Mouse (Mus musculus) cerebellum, adult 2 months (tissue): ENCODE results near the gene Ccdc148. TPM values are rescaled to one million over a fixed set of nuclear protein-coding genes. Genes with fewer than 3 reads are reported as not detected.

Experiments
- DNase-seq, 2 experiments: peaks; one replicate each; pipeline ENCODE4 v3.0.0; 2021
- H3K27ac ChIP-seq: fragments of 200-500 bp; 2 replicates; pipeline ENCODE4 v1.5.1; 2012; ENCODE audit warnings: low read length, control low read depth, inconsistent platforms; ENCODE audit not compliant: insufficient read depth
- H3K27me3 ChIP-seq: fragments of 200-500 bp; 2 replicates; pipeline ENCODE4 v1.6.1; 2012; ENCODE audit warnings: inconsistent platforms, mild to moderate bottlenecking, low read length, moderate library complexity; ENCODE audit not compliant: control insufficient read depth, insufficient read depth
- H3K4me1 ChIP-seq: fragments of 200-500 bp; 2 replicates; pipeline ENCODE4 v1.6.1; 2011; ENCODE audit warnings: low read length; ENCODE audit not compliant: control insufficient read depth, insufficient read depth
- H3K4me3 ChIP-seq: fragments of 200-500 bp; replicated peaks from 2 replicates; pipeline ENCODE3; 2011; ENCODE audit warnings: mild to moderate bottlenecking, low read depth, low read length, control low read depth; ENCODE audit not compliant: insufficient read depth
- CTCF ChIP-seq: fragments of 200-500 bp; IDR thresholded peaks from 2 replicates; pipeline ENCODE4 v1.5.1; 2011; ENCODE audit warnings: low read depth, mild to moderate bottlenecking, control low read depth, low read length, moderate library complexity, borderline replicate concordance; ENCODE audit not compliant: insufficient read depth
- POLR2A ChIP-seq: fragments of 200-500 bp; IDR thresholded peaks from 2 replicates; pipeline ENCODE4 v1.6.1; 2011; ENCODE audit warnings: low read length, control low read depth, borderline replicate concordance; ENCODE audit not compliant: insufficient read depth
- WGBS: fragments of 180-500 bp; shearing (Covaris S2); methylation state at CpG from one replicate; pipeline ENCODE4 v1.1.7; 2018; 5-methylcytosine and 5-hydroxymethylcytosine counted together
- polyA plus RNA-seq: library from polyadenylated mRNA; depleted of rRNA; stranded (reverse); fragments of >200 nt; gene quantifications from 2 replicates; pipeline ENCODE4 v1.2.3, GENCODE M21; 2012

Ccdc148 gene
- polyA plus RNA-seq, 1 experiment: 4.0 TPM

DNA sequence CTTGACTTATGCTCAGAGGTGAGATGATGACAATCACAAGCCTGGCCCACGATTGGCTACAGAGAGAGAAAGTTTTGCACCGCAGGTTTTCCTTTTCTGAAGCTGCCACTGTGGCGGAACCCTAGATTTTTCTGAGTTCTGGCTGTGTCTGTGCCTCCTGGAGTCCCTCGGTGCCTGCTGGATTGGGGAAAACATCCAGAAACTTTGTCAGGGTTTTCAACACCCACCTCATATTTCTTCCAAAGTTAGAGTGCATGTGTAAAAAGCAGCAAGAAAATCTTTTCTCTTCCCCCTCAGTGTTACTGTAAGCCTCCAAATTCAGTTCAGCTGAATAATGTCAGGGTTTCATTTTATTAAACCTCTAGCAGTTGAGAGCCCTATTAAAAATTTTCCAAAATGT, 219.1 kb downstream of the Ccdc148 start:
- WGBS: 81% methylated on average over 4 of the region's 4 CpGs
- Histone ChIP-seq H3K4me1 (no peaks in the 10 kb centered on the region), H3K27ac (no peak overlapping the region), H3K4me3 (no peak overlapping the region), H3K27me3 (no peaks in the 10 kb centered on the region)
- DNase-seq: no peak
- TF ChIP-seq POLR2A: no peak
- TF ChIP-seq CTCF: no peak

DNA sequence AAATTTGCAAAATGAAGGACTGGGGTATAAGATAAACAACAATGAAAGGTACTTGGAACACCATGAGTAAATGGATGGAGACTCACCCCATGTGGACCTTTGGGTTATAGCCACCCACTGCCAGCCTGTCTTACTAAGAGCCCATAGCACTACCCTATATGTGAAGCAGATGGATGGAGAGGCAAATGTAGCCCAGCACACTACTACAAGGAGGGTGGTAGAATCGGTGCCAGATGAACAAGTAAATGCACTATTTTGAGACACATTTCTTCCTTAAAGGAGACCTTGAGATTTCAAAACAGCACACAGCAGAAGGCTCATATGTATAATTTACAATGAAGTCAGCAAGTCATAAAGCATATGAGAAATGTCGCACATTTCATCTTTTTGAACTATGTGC, 234.9 kb downstream of the Ccdc148 start:
- no peak for TF ChIP-seq CTCF
- no peak for TF ChIP-seq POLR2A
- Histone ChIP-seq H3K27ac (no peak overlapping the region), H3K27me3 (no peaks in the 10 kb centered on the region), H3K4me3 (no peak overlapping the region), H3K4me1 (no peaks in the 10 kb centered on the region)
- 97% methylated on average over 2 of the region's 2 CpGs for WGBS
- no peak for DNase-seq

DNA sequence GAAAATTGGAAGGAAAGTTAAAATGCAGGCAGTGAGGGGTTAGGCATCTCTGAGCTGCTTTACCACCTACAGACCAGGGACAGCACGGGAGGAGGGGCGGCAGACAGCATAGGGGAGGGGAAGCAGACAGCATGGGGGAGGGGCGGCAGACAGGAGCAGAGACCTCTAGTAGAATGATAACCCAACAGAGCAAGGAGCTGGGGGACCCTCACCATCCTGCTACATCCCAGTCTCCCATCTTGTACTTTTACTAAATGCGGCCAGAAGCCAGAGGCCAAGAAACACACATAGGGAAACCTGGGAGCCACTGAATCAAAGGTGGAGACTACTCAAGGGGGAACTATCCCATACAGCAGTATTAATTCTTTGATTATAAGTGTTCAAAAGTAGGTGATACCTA, 242.1 kb downstream of the Ccdc148 start:
- TF ChIP-seq POLR2A (no peak), CTCF (no peak)
- Histone ChIP-seq H3K4me1 (no peaks in the 10 kb centered on the region), H3K27ac (no peak overlapping the region), H3K4me3 (no peak overlapping the region), H3K27me3 (no peaks in the 10 kb centered on the region)
- WGBS: 58% methylated on average over 4 of the region's 4 CpGs
- DNase-seq: no peak

DNA sequence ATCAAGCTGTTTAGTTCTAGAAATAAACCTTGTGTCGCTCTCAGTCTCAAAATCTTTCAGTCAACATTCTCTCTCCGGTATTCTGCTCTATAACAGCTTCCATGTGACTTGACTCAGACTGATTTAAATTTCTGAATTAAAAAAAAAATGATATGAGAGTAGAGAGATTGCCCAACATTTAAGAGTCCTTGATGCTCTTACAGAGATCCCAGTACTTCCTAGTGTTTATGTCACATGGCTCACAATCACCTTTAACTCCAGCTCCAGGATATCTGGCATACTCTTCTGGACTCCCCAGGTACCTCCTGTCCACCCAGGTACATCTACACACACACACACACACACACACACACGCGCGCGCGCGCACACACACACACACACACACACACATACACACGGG, 248.1 kb downstream of the Ccdc148 start:
- H3K4me1 ChIP-seq: no peaks in the 10 kb centered on the region
- 94% methylated on average over 9 of the region's 9 CpGs for WGBS
- no peaks in the 10 kb centered on the region for H3K27me3 ChIP-seq
- no peak for DNase-seq
- no peak overlapping the region for H3K27ac ChIP-seq
- no peak overlapping the region for H3K4me3 ChIP-seq
- TF ChIP-seq CTCF: no peak
- no peak for TF ChIP-seq POLR2A

DNA sequence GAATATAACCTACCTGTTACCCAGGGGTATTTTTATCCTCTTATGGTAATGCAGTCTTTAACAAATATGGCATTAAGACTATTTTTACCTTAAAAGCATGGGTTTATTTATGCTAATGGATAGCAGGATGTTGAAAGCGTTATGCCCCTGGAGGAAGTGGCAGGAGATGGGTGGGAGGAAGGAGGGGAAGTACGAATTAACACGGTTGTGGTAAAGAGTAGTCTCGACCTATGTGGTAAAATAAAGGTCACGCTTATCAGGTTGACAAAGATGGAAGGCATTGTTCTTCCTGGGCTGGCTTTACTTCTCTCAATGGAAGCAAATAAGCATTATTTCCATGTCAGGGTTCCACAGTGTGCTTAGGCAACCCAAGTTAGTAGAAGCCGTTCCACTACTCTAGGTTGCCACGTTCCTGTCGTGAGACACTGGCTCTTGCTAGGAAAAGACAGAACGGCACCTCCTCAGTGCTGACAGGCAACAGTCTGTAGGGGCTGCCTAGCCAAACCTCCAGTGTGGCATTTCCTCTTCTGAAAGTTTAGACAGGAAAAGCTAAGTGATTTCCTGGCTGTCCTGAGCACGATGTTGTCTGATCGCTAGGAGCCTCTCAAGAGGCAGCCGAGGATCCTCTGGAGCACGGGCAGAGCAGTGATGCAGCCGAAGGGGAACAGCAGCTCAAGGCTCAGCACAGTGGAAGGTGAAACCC, 253.5 kb downstream of the Ccdc148 start:
- H3K27me3 ChIP-seq: no peaks in the 10 kb centered on the region
- H3K4me1 ChIP-seq: no peaks in the 10 kb centered on the region; the same call in 1 of the 2 replicates
- DNase-seq: peak in 1 of 2 experiments; percentile 11
- TF ChIP-seq CTCF: no peak
- no peak for TF ChIP-seq POLR2A
- H3K27ac ChIP-seq: no peak overlapping the region
- H3K4me3 ChIP-seq: no peak overlapping the region
- WGBS: 22% methylated on average over 14 of the region's 14 CpGs

DNA sequence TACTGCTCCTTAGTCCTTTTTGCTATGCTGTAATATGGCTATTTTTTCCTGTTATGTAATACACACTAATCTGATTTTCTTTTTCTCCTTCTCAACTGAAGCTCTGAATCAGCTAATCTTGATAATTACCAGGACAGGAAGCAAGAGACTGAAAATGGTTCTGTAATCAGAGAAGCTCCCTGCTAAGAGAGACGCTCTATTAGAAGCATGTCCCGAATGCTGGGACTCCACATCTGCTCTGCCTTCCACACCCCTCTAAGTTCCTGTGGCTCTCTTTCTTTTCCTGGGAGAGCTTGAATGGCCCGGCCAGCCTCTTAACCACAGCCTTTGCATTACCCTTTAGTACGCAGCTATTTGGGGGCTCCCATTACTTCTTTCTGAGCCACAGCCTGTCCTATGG, 255.4 kb downstream of the Ccdc148 start:
- Histone ChIP-seq H3K27ac (no peak overlapping the region), H3K4me1 (no peaks in the 10 kb centered on the region; the same call in 1 of the 2 replicates), H3K4me3 (no peak overlapping the region), H3K27me3 (no peaks in the 10 kb centered on the region)
- WGBS: 83% methylated on average over 4 of the region's 4 CpGs
- TF ChIP-seq CTCF: no peak
- no peak for TF ChIP-seq POLR2A
- DNase-seq: no peak

DNA sequence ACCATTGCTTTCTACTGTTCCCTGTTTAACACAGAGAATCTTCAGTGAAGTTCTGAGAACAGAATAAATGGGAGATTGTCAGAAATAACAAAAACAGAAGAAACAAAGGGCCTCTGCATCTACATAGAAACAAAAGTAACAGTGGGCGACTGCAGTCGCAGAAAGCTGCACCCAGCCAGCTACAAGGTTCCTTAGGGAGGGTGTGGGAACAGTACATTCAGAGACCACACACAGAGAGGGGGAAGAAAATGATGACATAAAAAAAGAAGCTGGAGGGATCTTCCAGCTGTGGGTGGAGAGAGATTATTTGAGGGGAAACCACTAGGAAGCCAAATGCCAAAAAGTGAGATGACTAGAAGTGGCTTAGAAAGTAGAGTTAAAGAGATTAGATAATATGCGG, 280.6 kb downstream of the Ccdc148 start:
- no peak overlapping the region for H3K4me3 ChIP-seq
- no peak for DNase-seq

DNA sequence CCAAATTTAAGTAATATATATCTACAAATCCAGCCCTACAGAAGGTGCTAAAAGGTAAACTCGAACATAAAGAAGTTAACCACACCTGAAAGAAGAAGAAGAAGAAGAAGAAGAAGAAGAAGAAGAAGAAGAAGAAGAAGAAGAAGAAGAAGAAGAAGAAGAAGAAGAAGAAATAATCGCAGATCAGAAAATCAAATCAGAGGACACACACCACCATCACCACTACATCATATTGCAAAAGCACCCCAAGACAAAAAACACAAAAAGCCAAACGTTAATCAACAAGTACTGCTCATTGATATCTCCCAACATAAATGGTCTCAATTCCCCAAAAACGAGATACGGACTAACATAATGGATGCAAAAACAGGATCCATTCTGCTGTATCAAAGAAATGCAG, 301.3 kb downstream of the Ccdc148 start, which contains the start of gene Gm11099:
Gm11099 (plus strand) TSS at position 301 of the 400 bp plus-strand sequence.
- no peaks in the 10 kb centered on the region for H3K4me1 ChIP-seq
- H3K4me3 ChIP-seq: no peak within 1 kb of the TSS
- no peak within 1 kb of the TSS for H3K27ac ChIP-seq
- DNase-seq: no peak
- no peaks in the 10 kb centered on the region for H3K27me3 ChIP-seq
- whole genome bisulfite sequencing: 90% methylated on average over 5 of the region's 5 CpGs
- TF ChIP-seq CTCF: no peak
- no peak for TF ChIP-seq POLR2A

More for the DNA sequence above, 280.6 kb downstream of the Ccdc148 start:
- Histone ChIP-seq H3K27ac (no peak overlapping the region), H3K27me3 (no peaks in the 10 kb centered on the region), H3K4me1 (no peaks in the 10 kb centered on the region)
- TF ChIP-seq POLR2A (no peak), CTCF (no peak)
- WGBS: 56% methylated on average over 3 of the region's 3 CpGs
